Mouse (Mus musculus): ENCODE measurements around the gene Rora.

DNA sequence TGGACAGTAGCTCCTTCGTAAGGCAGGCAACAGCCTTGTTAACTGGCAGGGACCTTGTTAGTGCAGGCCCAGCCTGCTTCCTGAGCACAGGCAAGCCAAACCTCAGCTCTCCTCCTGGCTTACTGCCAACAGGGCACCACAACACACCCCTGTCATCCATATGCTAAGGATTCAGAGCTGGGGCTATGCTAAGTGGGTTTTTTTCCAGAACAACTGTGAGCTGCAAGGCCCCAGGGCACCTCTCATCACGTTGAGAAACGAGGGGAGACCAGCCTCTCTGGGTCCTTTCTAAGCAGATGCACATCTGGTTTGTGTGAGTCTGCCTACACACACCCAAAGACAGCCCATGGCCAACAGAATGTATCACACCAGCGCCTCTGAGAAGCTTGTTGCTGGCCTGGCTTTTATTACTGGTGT is 289.0 kb downstream of the Rora start:
- TF ChIP-seq POLR2A (IDR thresholded peaks at IDR 0.05; ENCODE audit: control insufficient read depth, low read depth, low read length) = no peak
- TF ChIP-seq CTCF (IDR thresholded peaks at IDR 0.05; ENCODE audit: control insufficient read depth, insufficient read depth, insufficient replicate concordance, low read depth, low read length) = no peak
